Mouse (Mus musculus) neural tube, embryonic 14.5 days (tissue): ENCODE results near the gene Mboat7. TPM values are rescaled to one million over a fixed set of nuclear protein-coding genes. Genes with fewer than 3 reads are reported as not detected.

ENCODE experiments used
- ATAC-seq: fragments of 200-750 bp; cut with Nextera tagmentation; 2 replicates; pipeline ENCODE4 v1.8.0; 2017; ENCODE audit warnings: low read depth, mild to moderate bottlenecking, moderate TSS enrichment, moderate library complexity
- H3K27ac ChIP-seq: fragments of 300-500 bp; sonication (generic); 2 replicates; pipeline ENCODE4 v1.5.1; 2014; ENCODE audit warnings: low read depth, mild to moderate bottlenecking, control low read depth, low read length, moderate library complexity, mixed read lengths
- H3K27me3 ChIP-seq: fragments of 300-500 bp; sonication (generic); 2 replicates; pipeline ENCODE4 v1.6.1; 2014; ENCODE audit warnings: low read length; ENCODE audit not compliant: control insufficient read depth, insufficient read depth
- H3K36me3 ChIP-seq: fragments of 300-500 bp; sonication (generic); 2 replicates; pipeline ENCODE4 v1.6.1; 2014; ENCODE audit warnings: low read length, mixed read lengths; ENCODE audit not compliant: control insufficient read depth, insufficient read depth
- H3K4me1 ChIP-seq: fragments of 300-500 bp; sonication (generic); 2 replicates; pipeline ENCODE4 v1.6.1; 2014; ENCODE audit warnings: low read length; ENCODE audit not compliant: control insufficient read depth, insufficient read depth
- H3K4me2 ChIP-seq: fragments of 300-500 bp; sonication (generic); 2 replicates; pipeline ENCODE4 v1.6.1; 2014; ENCODE audit warnings: mild to moderate bottlenecking, low read depth, low read length, control low read depth
- H3K4me3 ChIP-seq: fragments of 300-500 bp; sonication (generic); 2 replicates; pipeline ENCODE4 v1.5.1; 2014; ENCODE audit warnings: low read depth, low read length, control low read depth, mixed read lengths
- H3K9ac ChIP-seq: fragments of 300-500 bp; sonication (generic); replicated peaks from 2 replicates; pipeline ENCODE4 v1.6.1; 2014; ENCODE audit warnings: low read depth, mild to moderate bottlenecking, control low read depth, low read length, mixed read lengths
- H3K9me3 ChIP-seq: fragments of 300-500 bp; sonication (generic); 2 replicates; pipeline ENCODE4 v1.6.1; 2016; ENCODE audit warnings: low read length; ENCODE audit not compliant: control insufficient read depth
- WGBS: fragments of 180-500 bp; shearing (Covaris S2); extraction: QIAGEN DNeasy Blood & Tissue Kit; methylation state at CpG from one replicate; pipeline ENCODE4 v1.1.7; 2014; 5-methylcytosine and 5-hydroxymethylcytosine counted together
- microRNA-seq: library from miRNA; unstranded; fragments of <30 nt; microRNA quantifications from one replicate; pipeline ENCODE4, GENCODE M21; 2016
- polyA plus RNA-seq: library from polyadenylated mRNA; unstranded; fragments of >200 nt; fragmentation: Nextera tagmentation; extraction: Ambion mirVana; gene quantifications from 2 replicates; pipeline ENCODE4 v1.2.1, GENCODE M21; 2014

Mboat7 gene
- polyA plus RNA-seq, 1 experiment from 2014 or later, result 74.9 TPM

DNA sequence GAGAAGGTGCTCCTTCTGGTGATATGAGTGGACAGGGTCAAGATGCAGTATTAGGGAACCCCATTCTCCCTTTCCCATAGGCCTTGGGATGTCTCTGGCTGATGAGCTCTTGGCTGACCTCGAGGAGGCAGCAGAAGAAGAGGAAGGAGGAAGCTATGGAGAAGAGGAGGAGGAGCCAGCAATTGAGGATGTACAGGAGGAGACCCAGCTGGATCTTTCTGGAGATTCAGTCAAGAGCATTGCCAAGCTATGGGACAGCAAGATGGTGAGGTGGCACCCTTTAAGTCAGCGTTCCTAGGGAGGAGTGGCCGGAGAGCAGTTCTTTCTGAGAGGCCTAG is 62.9 kb downstream of the Mboat7 start:
- Histone ChIP-seq H3K9me3 (no peaks in the 10 kb centered on the region), H3K36me3 (0 out of 2 replicates have a peak, but pooled peaks cover 5% of the 10 kb centered on the region), H3K27me3 (no peaks in the 10 kb centered on the region), H3K27ac (no peak overlapping the region), H3K4me1 (peaks cover 21% of the 10 kb centered on the region), H3K4me3 (peak overlapping the region; percentile 55), H3K9ac (peak overlapping the region; percentile 52), H3K4me2 (peak overlapping the region; percentile 99)
- ATAC-seq, result no peak
- WGBS, result 55% methylated on average over 3 of the region's 3 CpGs

DNA sequence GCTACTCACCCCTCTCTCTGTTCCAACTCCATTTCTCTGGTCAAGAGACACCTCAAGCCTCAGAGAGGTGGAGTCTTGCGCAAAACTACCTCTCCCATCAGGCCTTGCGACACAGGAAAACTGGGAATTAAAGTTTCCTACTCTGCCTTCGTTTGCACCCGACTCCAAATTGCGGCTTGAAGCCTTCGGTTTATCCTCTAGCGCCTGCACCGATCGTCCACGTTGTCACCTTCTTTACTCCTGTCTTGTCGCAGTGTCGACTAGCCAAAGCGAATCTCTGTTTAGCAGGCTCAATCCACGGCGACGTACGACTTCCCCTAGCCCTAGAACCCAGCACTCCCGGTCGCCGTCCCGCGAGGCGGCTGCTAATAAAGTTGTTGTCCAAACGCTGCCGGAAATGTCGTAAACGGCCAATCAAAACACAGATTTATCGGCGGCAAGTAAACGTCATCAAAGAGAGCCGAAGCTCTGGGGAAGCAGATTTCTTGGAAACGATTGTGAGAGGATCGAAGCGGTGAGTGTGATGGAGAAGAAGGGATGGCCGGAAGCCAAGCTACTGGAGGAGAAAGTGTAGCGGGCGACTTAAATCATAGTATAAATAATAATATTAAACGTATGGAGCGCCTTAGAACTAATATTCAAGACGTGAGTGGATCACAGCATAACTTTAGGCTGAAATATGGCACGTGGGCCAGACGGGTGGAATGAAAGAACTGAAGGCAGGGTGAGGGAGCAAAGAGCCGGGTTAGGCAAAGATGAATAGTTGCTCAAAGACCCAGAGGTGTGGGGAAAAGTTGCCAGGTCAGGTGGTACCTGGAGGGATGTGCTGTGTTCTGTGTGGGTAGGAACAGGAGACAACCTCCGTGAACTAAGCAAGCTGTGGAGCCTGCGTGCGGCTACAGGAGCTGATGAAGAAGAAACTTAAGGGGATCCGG is 63.5 kb downstream of the Mboat7 start, which contains the start of the genes Tfpt and Prpf31:
Gene Tfpt (minus strand): TSS at position 387 of the 935 bp plus-strand sequence.
Gene Prpf31 (plus strand): TSS at position 443 of the 935 bp plus-strand sequence.
- H3K4me3 ChIP-seq, result peak within 1 kb of the TSS; percentile 55
- H3K9me3 ChIP-seq, result no peaks in the 10 kb centered on the region
- WGBS, result under 1% methylated on average over 47 of the region's 47 CpGs
- H3K27me3 ChIP-seq, result no peaks in the 10 kb centered on the region
- peak; percentile 88 for ATAC-seq
- peak within 1 kb of the TSS; percentile 75 for H3K27ac ChIP-seq
- H3K36me3 ChIP-seq, result peaks cover 7% of the 10 kb centered on the region; the same call in 1 of the 2 replicates
- H3K4me1 ChIP-seq, result peaks cover 21% of the 10 kb centered on the region
- H3K4me2 ChIP-seq, result peak within 1 kb of the TSS; percentile 99
- peak within 1 kb of the TSS; percentile 74 for H3K9ac ChIP-seq

DNA sequence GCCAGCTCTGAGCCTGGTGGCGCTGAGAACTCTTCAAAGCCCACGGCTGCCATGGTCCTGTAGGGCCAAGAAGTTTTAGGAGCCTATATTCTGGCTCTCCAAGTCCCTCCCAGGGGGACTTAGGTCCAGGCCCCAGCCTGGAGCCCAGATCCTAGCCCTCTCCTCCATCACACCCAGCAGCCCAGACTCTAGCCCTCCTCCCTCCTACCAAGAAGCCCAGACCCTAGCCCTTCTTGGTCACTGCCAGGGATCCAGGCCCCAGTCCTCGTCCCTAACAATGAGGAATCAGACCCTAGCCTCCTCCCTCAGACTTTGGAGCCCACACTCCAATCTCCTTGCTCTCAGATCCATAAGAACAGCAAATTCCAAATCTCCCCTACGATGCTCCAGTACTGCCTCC is 64.3 kb downstream of the Mboat7 start:
- peak overlapping the region; percentile 74 for H3K9ac ChIP-seq
- peak overlapping the region; percentile 75; the same call in 1 of the 2 replicates for H3K27ac ChIP-seq
- peak; percentile 42; the same call in 1 of the 2 replicates for ATAC-seq
- peak overlapping the region; percentile 55 for H3K4me3 ChIP-seq
- peaks cover 21% of the 10 kb centered on the region for H3K4me1 ChIP-seq
- peaks cover 9% of the 10 kb centered on the region; the same call in 1 of the 2 replicates for H3K36me3 ChIP-seq
- peak overlapping the region; percentile 99 for H3K4me2 ChIP-seq
- whole genome bisulfite sequencing, result 44% methylated on average over 4 of the region's 4 CpGs
- H3K9me3 ChIP-seq, result no peaks in the 10 kb centered on the region
- H3K27me3 ChIP-seq, result no peaks in the 10 kb centered on the region

Small RNA genes within 50 kb of the gene (microRNA-seq; reads per million reads assigned to microRNA genes)
- 2.6 reads per million for gene Mir3572

Other genes starting within 250 kb of the Mboat7 start
- gene Tarm1, start 190.9 kb downstream of the Mboat7 start, polyA plus RNA-seq, result not detected in 2 replicates
- gene Oscar, start 77.4 kb downstream of the Mboat7 start, polyA plus RNA-seq, result 0.44 and 0.63 TPM in 2 replicates
- 447 and 581 TPM in 2 replicates for gene Ndufa3, start 76.2 kb downstream of the Mboat7 start, polyA plus RNA-seq
- gene Tfpt, start 63.6 kb downstream of the Mboat7 start, polyA plus RNA-seq, result 31.7 and 37.7 TPM in 2 replicates
- 76.8 and 86.8 TPM in 2 replicates for gene Prpf31, start 63.5 kb downstream of the Mboat7 start, polyA plus RNA-seq
- 40.5 and 47.7 TPM in 2 replicates for gene Cnot3, start 48.3 kb downstream of the Mboat7 start, polyA plus RNA-seq
- 11.0 and 11.8 TPM in 2 replicates for gene Leng1, start 27.7 kb downstream of the Mboat7 start, polyA plus RNA-seq
- gene Tmc4, start 16.0 kb downstream of the Mboat7 start, polyA plus RNA-seq, result 4.1 and 6.2 TPM in 2 replicates
- 255 and 265 TPM in 2 replicates for gene Tsen34, start 660 bp downstream of the Mboat7 start, polyA plus RNA-seq
- gene Rps9, start 10.5 kb upstream of the Mboat7 start, polyA plus RNA-seq, result 703 and 810 TPM in 2 replicates
- 0.12 and 0.35 TPM in 2 replicates for gene Pirb, start 26.9 kb upstream of the Mboat7 start, polyA plus RNA-seq
- gene Gm15448, start 132.2 kb upstream of the Mboat7 start, polyA plus RNA-seq, result not detected in 2 replicates
- not detected in 2 replicates for gene Pira2, start 151.5 kb upstream of the Mboat7 start, polyA plus RNA-seq
- not detected in 2 replicates for gene Gm14548, start 204.6 kb upstream of the Mboat7 start, polyA plus RNA-seq
- gene Lilra6, start 222.0 kb upstream of the Mboat7 start, polyA plus RNA-seq, result not detected in 2 replicates